Comparison of ENCODE assay signal across 22 mouse cellular contexts in the genomic region with DNA sequence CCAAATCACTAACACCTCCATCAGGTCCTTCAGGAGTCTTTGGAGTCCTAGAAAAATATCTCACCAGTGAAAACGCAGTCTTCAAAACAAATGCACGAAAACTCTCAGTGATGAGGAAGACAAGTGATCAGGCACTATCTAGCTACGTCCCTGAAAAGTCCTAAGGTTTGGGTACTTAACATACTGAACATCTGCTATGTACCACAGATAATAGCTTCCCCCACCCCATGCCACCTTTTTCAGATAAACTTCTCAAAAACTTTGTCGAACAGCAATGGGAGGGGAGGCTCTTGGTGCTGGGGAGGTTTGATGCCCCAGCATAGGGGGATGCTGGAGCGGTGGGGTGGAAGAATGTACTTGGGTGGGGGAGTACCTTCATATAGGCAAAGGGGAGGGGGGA.
"Had no signal": no experiment of that assay in that cellular context is flagged by ENCODE, and none has a peak within 500 bp of the region (broad histone marks: within the 10 kb centered on the region; RNA-seq: fewer than 3 reads in every experiment).

No protein-coding gene starts in this region.

- DNase-seq: kidney, adult 2 months; kidney, postnatal 25 days; layer of hippocampus, adult 9-11 months; lung, embryonic 14.5 days; midbrain, embryonic 14.5 days; right cerebral cortex, adult 18-20 months; right cerebral cortex, postnatal 14 days; right cerebral cortex, postnatal 4 days; thymus, adult 2 months; thymus, postnatal 14 days; thymus, postnatal 4 days had no signal

- H3K27ac ChIP-seq: kidney, postnatal 0 days; limb, embryonic 10.5 days; limb, embryonic 13.5 days; macrophage; midbrain, embryonic 10.5 days; neural tube, embryonic 12.5 days; neural tube, embryonic 15.5 days; stomach, postnatal 0 days had no signal

- H3K36me3 ChIP-seq: limb, embryonic 10.5 days; limb, embryonic 13.5 days; midbrain, embryonic 10.5 days; neural tube, embryonic 12.5 days; neural tube, embryonic 15.5 days had no signal

- H3K4me3 ChIP-seq: layer of hippocampus, adult 2 months; limb, embryonic 10.5 days; limb, embryonic 13.5 days; midbrain, embryonic 10.5 days; neural tube, embryonic 12.5 days; neural tube, embryonic 15.5 days had no signal

- H3K27me3 ChIP-seq: limb, embryonic 13.5 days; neural tube, embryonic 12.5 days; neural tube, embryonic 15.5 days had no signal

- H3K9me3 ChIP-seq: limb, embryonic 10.5 days; limb, embryonic 13.5 days; midbrain, embryonic 10.5 days; neural tube, embryonic 12.5 days; neural tube, embryonic 15.5 days had no signal

- ATAC-seq: intestine, postnatal 0 days; lung, postnatal 0 days had no signal

- H3K9ac ChIP-seq: limb, embryonic 13.5 days; lung, embryonic 14.5 days; neural tube, embryonic 12.5 days; neural tube, embryonic 15.5 days had no signal

- H3K4me2 ChIP-seq: limb, embryonic 13.5 days; lung, embryonic 14.5 days; neural tube, embryonic 12.5 days; neural tube, embryonic 15.5 days had no signal
